Mouse (Mus musculus): ENCODE measurements around the gene Sh3tc1. TPM values are rescaled to one million over a fixed set of nuclear protein-coding genes. Genes with fewer than 3 reads are reported as not detected.
A peak's percentile ranks its signal among the peaks of the same experiment; 100 is the strongest.

Gene Sh3tc1
- polyA plus RNA-seq, 1 experiment from 2014 or later: 2.6 TPM

GRCm38 (mm10) chr5:35688851-35689250 is 50.9 kb downstream of the Sh3tc1 start:
- no peak overlapping the region for H3K27ac ChIP-seq (ENCODE audit: low read depth, low read length)
- 91% methylated on average over 2 of the region's 2 CpGs for WGBS
- ATAC-seq: no peak
- H3K9ac ChIP-seq (ENCODE audit: low read depth, low read length): no peak overlapping the region
- H3K4me2 ChIP-seq (ENCODE audit: low read length): no peak overlapping the region
- no peaks in the 10 kb centered on the region for H3K27me3 ChIP-seq (replicated peaks; ENCODE audit: control insufficient read depth, insufficient read depth, low read length)
- H3K4me1 ChIP-seq (ENCODE audit: control insufficient read depth, insufficient read depth, low read depth, low read length): no peaks in the 10 kb centered on the region
- no peaks in the 10 kb centered on the region for H3K9me3 ChIP-seq (ENCODE audit: control insufficient read depth, low read length)
- no peaks in the 10 kb centered on the region for H3K36me3 ChIP-seq (ENCODE audit: control insufficient read depth, insufficient read depth, low read length)
- no peak overlapping the region for H3K4me3 ChIP-seq (ENCODE audit: low read length)

- H3K9ac ChIP-seq (ENCODE audit: low read depth, low read length): no peak overlapping the region
- no peak for ATAC-seq
- H3K4me3 ChIP-seq (ENCODE audit: low read length): no peak overlapping the region
- no peaks in the 10 kb centered on the region for H3K36me3 ChIP-seq (ENCODE audit: control insufficient read depth, insufficient read depth, low read length)
- no peaks in the 10 kb centered on the region for H3K27me3 ChIP-seq (replicated peaks; ENCODE audit: control insufficient read depth, insufficient read depth, low read length)
- H3K4me1 ChIP-seq (ENCODE audit: control insufficient read depth, insufficient read depth, low read depth, low read length): no peaks in the 10 kb centered on the region
- H3K27ac ChIP-seq (ENCODE audit: low read depth, low read length): no peak overlapping the region
- no peak overlapping the region for H3K4me2 ChIP-seq (ENCODE audit: low read length)
- H3K9me3 ChIP-seq (ENCODE audit: control insufficient read depth, low read length): no peaks in the 10 kb centered on the region
- WGBS: 43% methylated on average over 5 of the region's 5 CpGs
Measured at GRCm38 (mm10) chr5:35687098-35687497, 52.7 kb downstream of the Sh3tc1 start.

- ATAC-seq: no peak
- no peaks in the 10 kb centered on the region for H3K9me3 ChIP-seq (ENCODE audit: control insufficient read depth, low read length)
- 71% methylated on average over 4 of the region's 4 CpGs for WGBS
- no peak overlapping the region for H3K27ac ChIP-seq (ENCODE audit: low read depth, low read length)
- no peak overlapping the region for H3K4me3 ChIP-seq (ENCODE audit: low read length)
- no peaks in the 10 kb centered on the region for H3K36me3 ChIP-seq (ENCODE audit: control insufficient read depth, insufficient read depth, low read length)
- H3K4me1 ChIP-seq (ENCODE audit: control insufficient read depth, insufficient read depth, low read depth, low read length): no peaks in the 10 kb centered on the region
- no peak overlapping the region for H3K4me2 ChIP-seq (ENCODE audit: low read length)
- no peaks in the 10 kb centered on the region; the same call in 1 of the 2 replicates for H3K27me3 ChIP-seq (replicated peaks; ENCODE audit: control insufficient read depth, insufficient read depth, low read length)
- H3K9ac ChIP-seq (ENCODE audit: low read depth, low read length): no peak overlapping the region
Measured at GRCm38 (mm10) chr5:35686336-35686735, 53.5 kb downstream of the Sh3tc1 start.

GRCm38 (mm10) chr5:35685079-35685478 is 54.7 kb downstream of the Sh3tc1 start:
- 73% methylated on average over 3 of the region's 3 CpGs for WGBS
- no peak for ATAC-seq
- Histone ChIP-seq H3K27ac (ENCODE audit: low read depth, low read length) (no peak overlapping the region), H3K4me2 (ENCODE audit: low read length) (no peak overlapping the region), H3K36me3 (ENCODE audit: control insufficient read depth, insufficient read depth, low read length) (no peaks in the 10 kb centered on the region), H3K9me3 (ENCODE audit: control insufficient read depth, low read length) (no peaks in the 10 kb centered on the region), H3K9ac (ENCODE audit: low read depth, low read length) (no peak overlapping the region), H3K4me3 (ENCODE audit: low read length) (no peak overlapping the region), H3K27me3 (replicated peaks; ENCODE audit: control insufficient read depth, insufficient read depth, low read length) (peaks cover 4% of the 10 kb centered on the region), H3K4me1 (ENCODE audit: control insufficient read depth, insufficient read depth, low read depth, low read length) (no peaks in the 10 kb centered on the region)

GRCm38 (mm10) chr5:35680958-35681357 is 58.8 kb downstream of the Sh3tc1 start:
- no peak overlapping the region for H3K4me2 ChIP-seq (ENCODE audit: low read length)
- ATAC-seq: 0 out of 2 replicates have a peak, but pooled peaks have one; percentile 30
- peaks cover 33% of the 10 kb centered on the region for H3K27me3 ChIP-seq (replicated peaks; ENCODE audit: control insufficient read depth, insufficient read depth, low read length)
- 62% methylated on average over 2 of the region's 2 CpGs for WGBS
- H3K9me3 ChIP-seq (ENCODE audit: control insufficient read depth, low read length): no peaks in the 10 kb centered on the region
- H3K4me1 ChIP-seq (ENCODE audit: control insufficient read depth, insufficient read depth, low read depth, low read length): peaks cover 5% of the 10 kb centered on the region
- no peak overlapping the region for H3K27ac ChIP-seq (ENCODE audit: low read depth, low read length)
- H3K36me3 ChIP-seq (ENCODE audit: control insufficient read depth, insufficient read depth, low read length): no peaks in the 10 kb centered on the region
- H3K9ac ChIP-seq (ENCODE audit: low read depth, low read length): no peak overlapping the region
- H3K4me3 ChIP-seq (ENCODE audit: low read length): no peak overlapping the region

- Histone ChIP-seq H3K9ac (ENCODE audit: low read depth, low read length) (peak within 1 kb of the TSS; percentile 63), H3K4me3 (ENCODE audit: low read length) (peak within 1 kb of the TSS; percentile 47), H3K36me3 (ENCODE audit: control insufficient read depth, insufficient read depth, low read length) (no peaks in the 10 kb centered on the region), H3K27ac (ENCODE audit: low read depth, low read length) (no peak within 1 kb of the TSS), H3K9me3 (ENCODE audit: control insufficient read depth, low read length) (no peaks in the 10 kb centered on the region), H3K27me3 (replicated peaks; ENCODE audit: control insufficient read depth, insufficient read depth, low read length) (peaks cover 33% of the 10 kb centered on the region), H3K4me1 (ENCODE audit: control insufficient read depth, insufficient read depth, low read depth, low read length) (peaks cover 5% of the 10 kb centered on the region), H3K4me2 (ENCODE audit: low read length) (peak within 1 kb of the TSS; percentile 85)
- WGBS: 13% methylated on average over 40 of the region's 42 CpGs
- peak; percentile 69; the same call in 1 of the 2 replicates for ATAC-seq
Measured at GRCm38 (mm10) chr5:35679256-35680155, 60.3 kb downstream of the Sh3tc1 start, which contains the start of gene Htra3. TSS of gene Htra3 (minus strand) at chr5:35679782.

- Histone ChIP-seq H3K27ac (ENCODE audit: low read depth, low read length) (no peak overlapping the region), H3K4me1 (ENCODE audit: control insufficient read depth, insufficient read depth, low read depth, low read length) (peaks cover 18% of the 10 kb centered on the region), H3K9ac (ENCODE audit: low read depth, low read length) (no peak overlapping the region), H3K4me2 (ENCODE audit: low read length) (no peak overlapping the region; the same call in 1 of the 2 replicates), H3K36me3 (ENCODE audit: control insufficient read depth, insufficient read depth, low read length) (no peaks in the 10 kb centered on the region), H3K9me3 (ENCODE audit: control insufficient read depth, low read length) (no peaks in the 10 kb centered on the region), H3K4me3 (ENCODE audit: low read length) (no peak overlapping the region), H3K27me3 (replicated peaks; ENCODE audit: control insufficient read depth, insufficient read depth, low read length) (peaks cover 33% of the 10 kb centered on the region)
- ATAC-seq: no peak
- WGBS: 82% methylated on average over 7 of the region's 7 CpGs
Measured at GRCm38 (mm10) chr5:35676964-35677363, 62.8 kb downstream of the Sh3tc1 start.

GRCm38 (mm10) chr5:35674081-35674555 is 65.7 kb downstream of the Sh3tc1 start:
- WGBS: 46% methylated on average over 4 of the region's 4 CpGs
- ATAC-seq: no peak

GRCm38 (mm10) chr5:35673086-35673485 is 66.7 kb downstream of the Sh3tc1 start:
- Histone ChIP-seq H3K27me3 (replicated peaks; ENCODE audit: control insufficient read depth, insufficient read depth, low read length) (peaks cover 9% of the 10 kb centered on the region), H3K4me3 (ENCODE audit: low read length) (no peak overlapping the region), H3K4me1 (ENCODE audit: control insufficient read depth, insufficient read depth, low read depth, low read length) (peaks cover 23% of the 10 kb centered on the region), H3K9ac (ENCODE audit: low read depth, low read length) (peak overlapping the region; percentile 11; the same call in 1 of the 2 replicates), H3K4me2 (ENCODE audit: low read length) (no peak overlapping the region), H3K36me3 (ENCODE audit: control insufficient read depth, insufficient read depth, low read length) (no peaks in the 10 kb centered on the region), H3K9me3 (ENCODE audit: control insufficient read depth, low read length) (no peaks in the 10 kb centered on the region), H3K27ac (ENCODE audit: low read depth, low read length) (peak overlapping the region; percentile 59; the same call in 1 of the 2 replicates)
- WGBS: 77% methylated on average over 7 of the region's 7 CpGs
- ATAC-seq: peak; percentile 68

More at GRCm38 (mm10) chr5:35674081-35674555, 65.7 kb downstream of the Sh3tc1 start:
- Histone ChIP-seq H3K36me3 (ENCODE audit: control insufficient read depth, insufficient read depth, low read length) (no peaks in the 10 kb centered on the region), H3K27me3 (replicated peaks; ENCODE audit: control insufficient read depth, insufficient read depth, low read length) (peaks cover 19% of the 10 kb centered on the region), H3K4me3 (ENCODE audit: low read length) (no peak overlapping the region), H3K9me3 (ENCODE audit: control insufficient read depth, low read length) (no peaks in the 10 kb centered on the region), H3K9ac (ENCODE audit: low read depth, low read length) (no peak overlapping the region), H3K4me1 (ENCODE audit: control insufficient read depth, insufficient read depth, low read depth, low read length) (peaks cover 26% of the 10 kb centered on the region), H3K4me2 (ENCODE audit: low read length) (no peak overlapping the region), H3K27ac (ENCODE audit: low read depth, low read length) (no peak overlapping the region)
